Mouse (Mus musculus) erythroblast, embryonic 14.5 days (primary cell): Measurements from ENCODE around the gene Inhbb. TPM values are rescaled to one million over a fixed set of nuclear protein-coding genes. Genes with fewer than 3 reads are reported as not detected.

Experiments
- H3K27me3 ChIP-seq: 2 replicates; pipeline ENCODE4 v1.6.1; 2012; ENCODE audit warnings: inconsistent platforms; ENCODE audit not compliant: control insufficient read depth
- H3K36me3 ChIP-seq: 2 replicates; pipeline ENCODE4 v1.6.1; 2012; ENCODE audit warnings: mild to moderate bottlenecking, inconsistent platforms; ENCODE audit not compliant: control insufficient read depth
- H3K4me1 ChIP-seq: 2 replicates; pipeline ENCODE4 v1.6.1; 2012; ENCODE audit warnings: inconsistent platforms; ENCODE audit not compliant: control insufficient read depth
- H3K4me3 ChIP-seq: replicated peaks from 2 replicates; pipeline ENCODE3; 2012; ENCODE audit warnings: moderate library complexity, mild to moderate bottlenecking, inconsistent platforms
- H3K9me3 ChIP-seq: 2 replicates; pipeline ENCODE4 v1.6.1; 2012; ENCODE audit warnings: low read length, inconsistent platforms, mixed read lengths; ENCODE audit not compliant: control insufficient read depth
- GATA1 ChIP-seq: IDR thresholded peaks from 2 replicates; pipeline ENCODE4 v1.6.1; 2012; ENCODE audit warnings: low read length, inconsistent platforms, mixed read lengths
- TAL1 ChIP-seq: IDR thresholded peaks from 3 replicates; pipeline ENCODE4 v1.6.1; 2012; ENCODE audit warnings: low read length, inconsistent platforms, mixed read lengths
- polyA plus RNA-seq: library from polyadenylated mRNA; stranded (reverse); fragments of >175 nt; gene quantifications from 2 replicates; pipeline ENCODE4 v1.2.3, GENCODE M21; 2012

Gene Inhbb
- polyA plus RNA-seq, 1 experiment = 0.01 TPM

DNA sequence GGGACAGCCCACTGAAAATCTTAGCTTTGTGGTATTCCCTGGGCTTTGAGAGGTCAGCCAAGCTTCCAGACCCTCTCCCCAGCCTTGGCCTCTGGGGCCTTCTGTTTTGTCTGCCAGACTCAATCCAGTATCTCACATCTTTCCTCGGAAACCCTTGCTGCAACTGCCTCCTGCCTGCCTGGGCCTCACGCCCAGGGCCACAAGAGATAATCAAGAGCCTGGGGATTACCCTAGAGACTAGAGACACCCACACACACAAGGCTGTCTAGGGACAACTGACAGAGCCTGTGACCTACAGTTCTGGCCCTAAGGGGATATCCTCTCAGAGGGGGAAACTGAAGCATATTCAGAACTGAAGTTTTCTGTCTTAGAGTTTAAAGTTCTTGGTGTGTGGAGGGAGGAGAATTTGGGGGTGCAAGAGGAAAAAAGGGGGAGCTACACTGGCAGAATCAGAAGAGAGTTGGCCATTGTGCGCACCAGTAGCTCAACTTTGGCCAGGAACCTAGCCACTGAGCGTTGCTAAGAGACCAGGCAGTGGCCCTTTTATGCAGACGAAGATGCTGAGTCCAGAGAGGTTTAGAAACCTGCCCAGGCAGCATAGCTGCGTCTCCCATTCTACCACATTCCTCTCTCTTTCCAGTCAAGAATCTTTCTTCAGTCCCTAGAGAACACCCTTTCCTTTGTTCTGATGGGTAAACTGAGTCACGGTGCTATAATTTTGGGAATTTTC lies 32.1 kb downstream of the Inhbb start:
- no peaks in the 10 kb centered on the region for H3K9me3 ChIP-seq
- no peaks in the 10 kb centered on the region for H3K36me3 ChIP-seq
- no peaks in the 10 kb centered on the region for H3K27me3 ChIP-seq
- H3K4me1 ChIP-seq = no peaks in the 10 kb centered on the region
- TF ChIP-seq GATA1 (no peak), TAL1 (no peak)
- H3K4me3 ChIP-seq = no peak overlapping the region

GRCm38 (mm10) chr1:119388664-119389396 lies 33.2 kb downstream of the Inhbb start:
- TF ChIP-seq GATA1 = no peak
- TF ChIP-seq TAL1 = no peak
- Histone ChIP-seq H3K27me3 (no peaks in the 10 kb centered on the region), H3K36me3 (no peaks in the 10 kb centered on the region), H3K4me3 (no peak overlapping the region), H3K9me3 (no peaks in the 10 kb centered on the region), H3K4me1 (no peaks in the 10 kb centered on the region)

DNA sequence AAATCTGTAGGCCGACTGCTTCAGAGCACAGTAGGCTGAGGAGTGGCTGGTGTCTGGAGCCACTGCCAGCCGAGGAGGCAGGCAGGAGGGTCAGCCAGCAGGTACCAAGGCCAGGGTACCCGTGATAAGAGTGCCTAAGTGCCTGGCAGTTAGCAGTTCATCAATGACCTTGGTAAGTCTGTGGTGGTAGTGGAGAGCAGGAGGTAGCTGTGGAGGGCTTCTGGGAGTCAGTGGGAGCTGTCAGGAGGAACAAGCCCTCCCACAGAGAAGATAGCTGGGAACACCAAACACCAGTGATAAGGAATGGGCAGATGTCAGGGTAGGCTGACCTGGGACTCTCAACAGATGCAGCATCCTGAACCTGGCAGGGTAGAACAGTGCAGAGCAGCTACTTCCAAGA lies 35.7 kb downstream of the Inhbb start:
- H3K9me3 ChIP-seq = no peaks in the 10 kb centered on the region
- no peaks in the 10 kb centered on the region for H3K36me3 ChIP-seq
- no peaks in the 10 kb centered on the region for H3K27me3 ChIP-seq
- H3K4me3 ChIP-seq = no peak overlapping the region
- TF ChIP-seq GATA1 (no peak), TAL1 (no peak)
- H3K4me1 ChIP-seq = no peaks in the 10 kb centered on the region

- Histone ChIP-seq H3K4me3 (no peak overlapping the region), H3K9me3 (no peaks in the 10 kb centered on the region), H3K27me3 (no peaks in the 10 kb centered on the region), H3K4me1 (no peaks in the 10 kb centered on the region), H3K36me3 (no peaks in the 10 kb centered on the region)
- TF ChIP-seq GATA1 (no peak), TAL1 (no peak)
Observed at GRCm38 (mm10) chr1:119383916-119384315, 38.1 kb downstream of the Inhbb start.

- no peaks in the 10 kb centered on the region for H3K9me3 ChIP-seq
- TF ChIP-seq TAL1 (no peak), GATA1 (no peak)
Observed at GRCm38 (mm10) chr1:119380609-119381008, 41.4 kb downstream of the Inhbb start.

DNA sequence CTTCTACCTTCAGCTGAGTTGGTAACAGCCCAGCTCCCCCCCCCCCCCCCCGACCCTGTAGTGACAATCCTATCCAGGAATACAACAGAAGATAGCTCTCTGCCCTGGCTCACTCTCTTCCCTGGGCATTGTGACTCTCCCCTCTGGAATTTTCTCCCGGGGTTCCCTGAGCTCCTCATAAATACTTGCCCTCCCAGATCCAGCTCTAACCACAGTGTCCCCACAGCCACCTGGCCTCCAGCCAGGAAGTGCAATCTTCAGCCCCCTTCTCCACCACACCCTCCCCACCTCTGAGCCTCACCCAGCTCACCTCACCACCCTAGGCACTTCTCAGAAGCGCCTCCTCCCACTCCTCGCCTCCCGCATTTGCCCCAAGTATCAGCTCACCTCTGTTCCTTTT lies 46.7 kb downstream of the Inhbb start:
- Histone ChIP-seq H3K9me3 (no peaks in the 10 kb centered on the region), H3K27me3 (no peaks in the 10 kb centered on the region), H3K36me3 (no peaks in the 10 kb centered on the region), H3K4me1 (no peaks in the 10 kb centered on the region), H3K4me3 (no peak overlapping the region)
- no peak for TF ChIP-seq TAL1
- no peak for TF ChIP-seq GATA1

More at GRCm38 (mm10) chr1:119380609-119381008, 41.4 kb downstream of the Inhbb start:
- H3K36me3 ChIP-seq = no peaks in the 10 kb centered on the region
- no peak overlapping the region for H3K4me3 ChIP-seq
- H3K4me1 ChIP-seq = no peaks in the 10 kb centered on the region
- no peaks in the 10 kb centered on the region for H3K27me3 ChIP-seq

DNA sequence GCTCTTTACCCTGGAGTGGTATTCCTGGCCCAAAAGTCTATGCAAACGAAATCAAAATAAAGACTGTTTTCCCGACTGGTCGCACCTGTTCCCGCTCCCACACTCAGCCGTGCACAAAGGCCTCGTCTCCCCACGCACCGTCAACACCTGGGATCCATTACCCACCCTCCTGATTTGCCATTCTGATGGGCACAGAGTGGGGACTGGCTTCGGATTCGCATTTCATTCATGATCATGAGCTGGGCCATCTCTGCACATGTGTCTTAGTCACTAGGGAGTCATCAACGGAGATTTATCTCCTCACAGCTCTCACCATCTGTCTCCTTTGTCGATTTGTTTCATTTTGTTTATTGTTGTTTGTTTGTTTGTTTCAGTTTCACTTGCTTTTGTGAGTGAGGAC lies 54.5 kb downstream of the Inhbb start:
- Histone ChIP-seq H3K36me3 (no peaks in the 10 kb centered on the region), H3K9me3 (peaks cover under 1% of the 10 kb centered on the region; the same call in 1 of the 2 replicates), H3K27me3 (no peaks in the 10 kb centered on the region), H3K4me3 (no peak overlapping the region), H3K4me1 (no peaks in the 10 kb centered on the region)
- TF ChIP-seq TAL1 = no peak
- TF ChIP-seq GATA1 = no peak

- no peaks in the 10 kb centered on the region for H3K4me1 ChIP-seq
- no peak overlapping the region for H3K4me3 ChIP-seq
- no peaks in the 10 kb centered on the region for H3K36me3 ChIP-seq
- peaks cover 8% of the 10 kb centered on the region; the same call in 1 of the 2 replicates for H3K9me3 ChIP-seq
- no peaks in the 10 kb centered on the region for H3K27me3 ChIP-seq
- TF ChIP-seq GATA1 = no peak
- TF ChIP-seq TAL1 = no peak
Observed at GRCm38 (mm10) chr1:119366315-119366714, 55.7 kb downstream of the Inhbb start.

Other genes with a start within 250 kb of the Inhbb start
- 0.07 and 0.25 TPM in 2 replicates for gene Ralb, start 82.5 kb upstream of the Inhbb start, polyA plus RNA-seq
- gene Tmem185b, start 103.9 kb upstream of the Inhbb start, polyA plus RNA-seq = 0.18 and 0.42 TPM in 2 replicates
- gene Epb41l5, start 226.8 kb upstream of the Inhbb start, polyA plus RNA-seq = 0.02 and 0.11 TPM in 2 replicates